Mouse (Mus musculus) spleen, adult 12 weeks (tissue): ENCODE data around the gene Srf.

Source experiments
- DNase-seq: peaks from one replicate; pipeline ENCODE4 v3.0.0; 2022; ENCODE audit warnings: low spot score

Srf gene

DNA sequence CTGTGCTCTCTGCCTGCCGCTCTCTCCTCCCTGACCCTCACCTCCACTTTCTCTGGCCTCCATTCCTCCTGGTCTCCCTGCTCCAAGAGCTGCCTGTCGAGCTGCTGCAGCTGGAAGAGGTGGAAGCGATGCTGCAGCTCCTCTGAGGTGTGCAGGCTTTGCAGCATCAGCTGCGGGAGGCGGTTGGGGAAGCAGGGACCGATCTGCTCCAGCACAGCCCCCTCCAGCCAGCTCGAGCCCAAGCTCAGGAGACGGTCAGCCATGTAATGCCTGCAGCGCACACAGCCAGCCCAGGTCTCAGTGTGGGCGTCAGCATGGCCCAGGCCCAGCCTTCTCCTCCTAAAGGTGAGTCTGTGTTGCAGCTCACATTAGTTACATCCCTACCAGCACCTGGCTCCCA lies 36.0 kb downstream of the Srf start:
- no peak for DNase-seq

DNA sequence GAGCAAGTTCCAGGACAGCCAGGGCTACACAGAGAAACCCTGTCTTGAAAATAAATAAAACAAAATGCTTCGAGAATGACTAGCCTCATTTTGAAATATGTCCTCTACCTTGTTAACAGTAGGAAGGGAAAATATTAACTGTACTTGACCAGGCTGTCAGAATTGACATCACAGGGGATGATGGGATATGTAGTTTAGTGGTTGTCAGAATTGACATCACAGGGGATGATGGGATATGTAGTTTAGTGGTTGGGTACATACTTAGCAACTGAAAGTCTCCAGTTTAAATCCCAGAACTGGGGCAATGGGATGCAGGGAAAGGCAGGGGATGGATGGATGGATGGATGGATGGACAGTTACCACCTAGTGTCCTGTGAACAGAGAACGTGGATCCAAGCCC lies 42.6 kb downstream of the Srf start:
- DNase-seq = no peak

DNA sequence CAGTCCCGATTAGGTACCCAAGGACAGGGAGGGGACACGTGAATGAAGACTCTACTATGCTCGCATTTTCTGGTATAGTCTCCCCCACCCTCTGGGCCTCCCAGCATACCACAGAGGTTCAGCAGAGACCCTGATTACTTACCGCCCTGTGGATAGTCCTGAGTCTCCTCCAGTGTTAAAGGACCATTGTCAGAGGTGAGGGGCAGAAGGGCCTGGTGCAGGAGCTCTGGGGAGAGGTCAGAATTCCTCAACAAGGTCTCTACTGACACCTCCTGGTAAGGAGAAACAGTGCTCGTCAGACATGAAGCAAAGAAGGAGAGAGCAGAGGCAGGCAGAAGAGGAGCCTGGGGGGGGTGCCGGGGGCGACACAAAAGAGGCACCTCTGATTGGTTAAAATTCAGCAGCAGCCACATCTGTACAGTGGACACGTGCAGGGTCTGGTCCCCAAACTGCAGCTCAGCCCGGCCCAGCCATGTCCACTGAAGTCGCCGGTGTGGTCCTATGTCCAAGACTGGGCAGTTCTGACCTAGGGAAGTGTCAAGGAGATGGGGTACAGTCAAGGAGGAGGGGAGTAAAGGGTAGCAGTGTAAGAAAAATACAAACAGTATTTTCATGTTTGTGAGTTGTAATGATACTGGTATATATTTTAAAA lies 44.8 kb downstream of the Srf start:
- DNase-seq = no peak

DNA sequence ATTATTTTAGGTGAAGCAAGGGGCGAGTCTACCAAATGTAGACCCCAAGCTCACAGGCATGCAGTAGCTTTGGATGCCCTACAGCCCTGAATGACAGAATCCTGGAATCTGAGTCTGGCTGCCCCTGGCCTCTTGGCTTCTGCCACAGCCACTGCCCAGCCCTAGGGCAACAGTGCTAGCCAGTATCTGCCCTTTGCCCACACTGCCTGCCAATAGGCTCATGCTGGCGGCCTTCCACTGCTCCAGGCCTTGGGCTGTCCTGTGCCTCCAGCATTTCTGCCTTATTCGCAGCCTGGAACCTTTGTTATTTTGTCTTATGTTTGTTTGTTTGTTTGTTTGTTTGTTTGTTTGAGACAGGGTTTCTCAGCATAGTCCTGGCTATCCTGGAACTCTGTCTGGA lies 50.4 kb downstream of the Srf start:
- no peak for DNase-seq

DNA sequence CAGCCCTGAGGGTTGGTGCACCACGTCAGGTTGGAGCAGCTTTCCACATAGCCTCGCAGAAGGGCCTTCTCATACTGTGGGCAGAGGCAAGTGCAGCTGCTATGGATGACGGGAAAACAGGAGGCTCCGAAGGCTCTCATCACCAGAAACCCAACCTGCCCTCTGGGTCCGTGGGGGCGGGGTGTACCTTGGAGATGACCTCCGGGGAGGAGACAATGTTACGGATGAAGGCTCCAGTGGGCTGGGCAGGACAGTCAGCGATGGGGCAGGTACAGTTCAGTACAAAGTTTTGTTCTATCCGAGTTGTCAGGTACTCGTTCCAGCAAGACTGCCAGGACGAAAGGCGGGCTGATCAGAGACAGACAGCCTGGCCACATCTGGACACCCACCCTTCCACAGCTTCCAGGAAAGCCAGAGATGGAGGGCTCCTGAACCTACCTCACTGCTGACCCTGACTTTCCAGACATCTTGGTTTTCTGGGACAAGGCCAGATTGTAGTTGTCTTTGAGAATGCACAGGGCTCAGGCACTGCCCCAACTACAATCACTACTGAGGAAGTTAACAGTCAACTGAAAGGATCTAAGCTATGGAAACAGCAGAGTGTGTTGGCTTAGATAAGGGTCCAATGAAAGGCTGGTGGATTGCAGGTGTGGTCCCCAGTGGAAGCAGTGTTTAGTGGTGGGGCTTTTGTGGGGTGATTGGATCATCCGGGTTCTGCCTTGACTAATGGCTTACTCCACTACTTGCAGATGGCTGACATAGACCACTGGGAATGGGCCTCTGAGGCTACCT lies 51.9 kb downstream of the Srf start:
- DNase-seq = no peak

DNA sequence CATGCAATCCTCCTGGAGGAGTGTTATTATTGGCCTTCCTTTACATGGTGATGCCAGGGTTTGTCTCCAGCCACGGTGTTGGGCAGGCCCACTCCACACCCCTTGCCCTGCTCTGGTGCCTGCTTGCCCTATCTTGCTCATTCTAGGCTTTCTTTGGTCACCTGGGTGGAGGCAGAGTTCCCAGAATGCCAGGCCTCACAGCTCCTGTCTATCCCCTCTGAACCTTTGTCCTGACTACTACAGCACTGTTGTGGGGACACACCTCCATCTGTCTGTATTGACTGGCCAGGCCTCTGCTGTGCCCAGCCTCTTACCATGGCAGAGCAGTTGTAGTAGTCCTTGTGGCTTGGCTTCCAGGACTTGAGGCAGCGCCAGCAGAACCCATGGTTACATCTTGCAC lies 53.2 kb downstream of the Srf start:
- no peak for DNase-seq
